Mouse (Mus musculus) embryonic facial prominence, embryonic 14.5 days (tissue): ENCODE measurements around the gene Frmd6. TPM values are rescaled to one million over a fixed set of nuclear protein-coding genes. Genes with fewer than 3 reads are reported as not detected.

Source experiments
- ATAC-seq: fragments of 200-750 bp; cut with Nextera tagmentation; 2 replicates; pipeline ENCODE4 v1.8.0; 2017; ENCODE audit warnings: low read depth, moderate number of reproducible peaks, moderate TSS enrichment
- DNase-seq: peaks from one replicate; pipeline ENCODE4 v3.0.0-alpha.2; 2015; ENCODE audit warnings: low spot score
- H3K27ac ChIP-seq: fragments of 300-500 bp; sonication (generic); replicated peaks from 2 replicates; pipeline ENCODE4 v1.5.1; 2014; ENCODE audit warnings: low read depth, mild to moderate bottlenecking, low read length, moderate library complexity
- H3K27me3 ChIP-seq: fragments of 300-500 bp; sonication (generic); replicated peaks from 2 replicates; pipeline ENCODE4 v1.6.1; 2014; ENCODE audit warnings: low read length; ENCODE audit not compliant: control insufficient read depth, insufficient read depth
- H3K36me3 ChIP-seq: fragments of 300-500 bp; sonication (generic); 2 replicates; pipeline ENCODE4 v1.6.1; 2014; ENCODE audit warnings: low read length, mixed read lengths; ENCODE audit not compliant: control insufficient read depth, insufficient read depth
- H3K4me1 ChIP-seq: fragments of 300-500 bp; sonication (generic); 2 replicates; pipeline ENCODE4 v1.6.1; 2014; ENCODE audit warnings: antibody characterized with exemption, low read length; ENCODE audit not compliant: control insufficient read depth, insufficient read depth
- H3K4me2 ChIP-seq: fragments of 300-500 bp; sonication (generic); 2 replicates; pipeline ENCODE4 v1.6.1; 2014; ENCODE audit warnings: low read depth, mild to moderate bottlenecking, low read length, moderate library complexity, mixed read lengths
- H3K4me3 ChIP-seq: fragments of 300-500 bp; sonication (generic); 2 replicates; pipeline ENCODE4 v1.5.1; 2014; ENCODE audit warnings: low read depth, mild to moderate bottlenecking, low read length
- H3K9ac ChIP-seq: fragments of 300-500 bp; sonication (generic); 2 replicates; pipeline ENCODE4 v1.6.1; 2014; ENCODE audit warnings: low read depth, mild to moderate bottlenecking, low read length, moderate library complexity, mixed read lengths
- H3K9me3 ChIP-seq: fragments of 300-500 bp; sonication (generic); 2 replicates; pipeline ENCODE4 v1.6.1; 2016; ENCODE audit warnings: low read length; ENCODE audit not compliant: control insufficient read depth
- WGBS: fragments of 180-500 bp; shearing (Covaris S2); extraction: QIAGEN DNeasy Blood & Tissue Kit; methylation state at CpG from one replicate; pipeline ENCODE4 v1.1.7; 2014; 5-methylcytosine and 5-hydroxymethylcytosine counted together
- polyA plus RNA-seq: library from polyadenylated mRNA; unstranded; fragments of >200 nt; fragmentation: Nextera tagmentation; extraction: Ambion mirVana; gene quantifications from 2 replicates; pipeline ENCODE4 v1.2.1, GENCODE M21; 2014

Frmd6 gene
- polyA plus RNA-seq, 1 experiment from 2014 or later, result 56.0 TPM

DNA sequence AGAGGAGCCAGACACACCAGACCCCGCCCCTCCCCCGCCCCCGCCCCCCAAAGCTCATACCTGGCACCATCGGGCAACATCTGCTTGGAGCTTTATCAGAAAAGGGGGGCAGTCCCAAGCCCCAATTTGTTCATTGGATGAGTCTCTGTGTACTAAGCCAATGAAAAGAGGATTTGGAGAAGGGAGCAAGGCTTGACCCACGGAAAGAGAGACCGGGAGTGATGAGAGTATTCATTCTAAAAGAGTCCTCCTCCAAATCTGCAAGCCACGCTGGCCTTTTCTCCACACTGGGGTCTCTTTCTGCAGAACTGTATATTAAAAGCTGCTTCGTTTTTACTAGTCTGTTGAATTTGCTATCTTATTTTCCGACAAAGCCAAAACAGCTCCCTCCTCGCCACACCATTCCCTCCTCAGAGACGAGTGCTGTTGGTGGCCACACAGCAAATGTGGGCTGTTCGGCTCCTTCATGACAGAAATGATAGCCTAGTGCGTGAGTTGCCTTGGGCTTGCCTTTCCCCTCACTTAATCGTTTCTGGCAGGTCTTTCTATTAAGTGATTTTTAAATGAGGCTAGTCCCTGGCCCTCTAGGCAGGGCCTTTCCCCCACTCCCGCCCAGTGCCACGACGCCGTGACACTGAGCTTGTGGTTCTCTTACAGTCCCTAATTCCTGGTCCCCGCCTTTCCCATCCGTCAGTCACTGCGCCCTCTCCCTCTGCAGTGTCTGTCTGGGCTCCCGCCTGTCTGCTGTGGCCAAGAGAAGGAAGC, 41.7 kb upstream of the Frmd6 start:
- Histone ChIP-seq H3K9ac (peak overlapping the region; percentile 12), H3K4me3 (peak overlapping the region; percentile 12), H3K27me3 (no peaks in the 10 kb centered on the region), H3K36me3 (no peaks in the 10 kb centered on the region), H3K4me1 (peaks cover 14% of the 10 kb centered on the region; the same call in 1 of the 2 replicates), H3K4me2 (peak overlapping the region; percentile 43), H3K9me3 (no peaks in the 10 kb centered on the region), H3K27ac (peak overlapping the region; percentile 31)
- no peak for DNase-seq
- peak; percentile 67; the same call in 1 of the 2 replicates for ATAC-seq
- 18% methylated on average over 22 of the region's 22 CpGs for WGBS

DNA sequence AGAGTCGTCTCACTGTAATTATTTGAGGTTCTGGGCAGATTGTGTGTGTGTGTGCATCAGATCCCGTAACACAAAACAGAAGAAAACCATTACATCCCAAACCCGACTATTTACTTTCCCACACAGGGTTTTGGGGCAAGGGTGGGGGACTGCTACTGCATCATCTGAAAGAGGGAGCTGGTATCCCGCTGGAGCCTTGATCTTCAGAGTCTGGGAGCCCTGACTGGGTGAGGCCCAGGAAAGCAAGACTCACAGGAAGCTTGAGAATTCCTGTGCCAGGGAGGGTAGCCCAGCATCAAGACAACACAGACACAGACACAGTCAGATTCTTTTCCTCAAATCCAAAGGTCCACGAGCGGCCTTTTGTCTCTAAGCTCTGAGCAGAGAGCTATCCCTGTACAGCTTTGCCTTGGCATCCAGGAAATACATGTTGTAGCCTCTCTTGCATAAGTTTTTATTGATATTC, 41.0 kb upstream of the Frmd6 start:
- H3K9me3 ChIP-seq, result no peaks in the 10 kb centered on the region
- ATAC-seq (peak; percentile 53; the same call in 1 of the 2 replicates), DNase-seq (peak; percentile 68)
- H3K9ac ChIP-seq, result no peak overlapping the region; the same call in 1 of the 2 replicates
- peak overlapping the region; percentile 43 for H3K4me2 ChIP-seq
- no peak overlapping the region for H3K4me3 ChIP-seq
- H3K36me3 ChIP-seq, result no peaks in the 10 kb centered on the region
- WGBS, result 28% methylated on average over 6 of the region's 6 CpGs
- H3K27me3 ChIP-seq, result no peaks in the 10 kb centered on the region
- 0 out of 2 replicates have a peak overlapping the region, but pooled peaks have one; percentile 4 for H3K27ac ChIP-seq
- H3K4me1 ChIP-seq, result peaks cover 14% of the 10 kb centered on the region; the same call in 1 of the 2 replicates

DNA sequence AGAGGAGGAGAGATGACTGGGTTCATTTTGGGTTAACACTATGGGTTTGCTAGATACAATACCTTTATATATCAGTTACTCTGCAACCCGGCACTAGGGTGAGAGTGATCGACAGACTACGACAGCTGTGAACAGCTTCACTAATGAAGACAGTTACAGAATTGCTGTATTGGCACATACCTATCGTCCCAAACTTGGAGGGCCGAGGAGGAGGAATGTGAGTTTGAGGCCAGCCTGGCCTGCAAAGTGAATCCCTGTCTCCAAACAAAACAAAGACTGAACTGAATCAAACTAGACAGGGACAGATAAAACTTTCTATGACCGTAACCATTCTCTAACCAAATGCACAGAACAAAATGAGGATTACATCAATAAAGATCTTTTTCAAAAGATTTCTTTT, 36.0 kb upstream of the Frmd6 start:
- Histone ChIP-seq H3K4me3 (no peak overlapping the region), H3K4me2 (no peak overlapping the region)
- 79% methylated on average over 6 of the region's 6 CpGs for WGBS

DNA sequence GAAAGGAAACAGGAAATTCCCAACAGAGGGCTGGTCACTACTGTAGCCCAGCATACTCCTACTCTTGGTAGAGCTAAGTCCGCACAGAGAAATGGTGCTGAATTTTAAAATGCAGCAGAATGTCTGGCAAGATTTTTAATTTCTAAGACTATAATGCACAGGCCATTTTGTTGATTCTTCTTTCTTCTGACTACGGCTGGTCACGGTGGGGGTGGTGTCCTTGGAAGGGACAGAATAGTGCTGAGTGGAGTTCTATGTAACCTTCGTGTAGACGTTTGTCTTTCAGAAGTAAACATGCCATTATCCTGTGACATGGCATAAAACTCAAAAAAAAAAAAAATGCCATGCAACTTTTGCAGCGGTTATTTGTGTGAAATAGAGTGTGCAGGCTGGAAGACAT, 32.0 kb upstream of the Frmd6 start:
- no peak overlapping the region for H3K4me2 ChIP-seq
- no peak overlapping the region for H3K27ac ChIP-seq
- ATAC-seq (no peak), DNase-seq (no peak)
- no peaks in the 10 kb centered on the region for H3K9me3 ChIP-seq
- H3K4me1 ChIP-seq, result peaks cover 8% of the 10 kb centered on the region
- no peaks in the 10 kb centered on the region for H3K27me3 ChIP-seq
- no peaks in the 10 kb centered on the region for H3K36me3 ChIP-seq
- no peak overlapping the region for H3K4me3 ChIP-seq
- no peak overlapping the region for H3K9ac ChIP-seq
- WGBS, result 83% methylated on average over 6 of the region's 6 CpGs

More for the DNA sequence above, 36.0 kb upstream of the Frmd6 start:
- no peaks in the 10 kb centered on the region for H3K36me3 ChIP-seq
- H3K4me1 ChIP-seq, result peaks cover 4% of the 10 kb centered on the region; the same call in 1 of the 2 replicates
- no peaks in the 10 kb centered on the region for H3K27me3 ChIP-seq
- H3K9me3 ChIP-seq, result no peaks in the 10 kb centered on the region
- H3K9ac ChIP-seq, result no peak overlapping the region
- H3K27ac ChIP-seq, result no peak overlapping the region
- ATAC-seq (no peak), DNase-seq (no peak)

DNA sequence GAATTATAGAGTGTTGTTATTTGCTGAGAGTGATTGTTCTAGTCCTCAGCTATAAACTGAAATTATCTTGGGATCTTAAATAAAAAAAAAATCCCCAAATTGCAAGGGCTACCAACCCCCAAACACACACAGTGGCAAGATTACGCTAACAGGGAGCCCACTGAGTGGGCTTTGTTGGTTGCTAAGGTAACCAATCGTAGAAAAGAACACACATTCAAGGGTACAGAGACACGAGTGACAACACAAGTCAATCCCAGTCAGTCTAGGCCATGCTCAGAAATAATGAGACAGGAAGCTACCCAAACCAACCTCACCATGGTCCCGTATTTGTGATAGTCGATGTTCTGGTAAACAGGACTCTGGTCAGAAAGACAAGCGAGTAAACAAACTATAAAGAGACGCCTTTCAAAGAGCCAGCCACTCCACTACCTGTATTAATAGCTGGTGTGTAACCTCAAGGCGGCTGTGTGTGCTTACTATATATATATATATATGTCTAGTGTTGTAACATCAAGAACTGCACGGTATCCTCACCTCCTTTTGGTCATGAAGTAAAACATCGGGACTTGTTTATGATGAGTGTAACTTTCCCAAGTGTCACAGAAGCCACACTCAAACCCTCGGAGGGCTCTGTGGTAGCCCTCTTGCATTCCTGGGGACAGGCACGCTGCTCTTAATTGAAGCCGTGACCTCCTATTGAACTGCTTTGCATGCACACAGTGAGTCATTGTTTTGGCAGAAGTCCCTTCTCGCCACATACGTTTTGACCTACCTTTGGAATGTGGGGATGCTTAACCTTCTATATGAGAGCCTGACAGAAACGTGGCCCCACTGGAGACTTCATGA, 30.5 kb upstream of the Frmd6 start:
- no peak overlapping the region for H3K27ac ChIP-seq
- 44% methylated on average over 16 of the region's 16 CpGs for WGBS

DNA sequence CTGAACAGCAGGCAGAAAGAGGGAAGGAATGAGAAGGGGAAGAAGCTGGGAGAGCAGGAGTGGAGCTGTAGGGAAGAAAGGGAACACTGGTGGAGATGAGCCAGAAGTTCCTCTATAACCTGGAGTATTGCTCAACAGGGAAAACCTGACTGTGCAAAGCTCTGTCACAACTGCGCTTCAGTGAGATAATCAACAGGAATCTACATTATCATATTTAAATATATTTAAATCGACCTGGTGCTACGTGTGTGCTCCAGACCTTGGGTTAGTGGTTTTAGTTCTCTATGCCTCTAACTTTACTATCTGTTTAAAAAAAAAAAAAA, 30.0 kb upstream of the Frmd6 start:
- no peak overlapping the region for H3K27ac ChIP-seq
- peaks cover 20% of the 10 kb centered on the region for H3K4me1 ChIP-seq
- H3K27me3 ChIP-seq, result no peaks in the 10 kb centered on the region
- WGBS, result 80% methylated on average over 3 of the region's 3 CpGs
- no peaks in the 10 kb centered on the region for H3K9me3 ChIP-seq
- DNase-seq, result no peak
- H3K4me3 ChIP-seq, result no peak overlapping the region
- no peak overlapping the region for H3K9ac ChIP-seq
- H3K36me3 ChIP-seq, result no peaks in the 10 kb centered on the region
- H3K4me2 ChIP-seq, result no peak overlapping the region
- ATAC-seq, result no peak

More for the DNA sequence above, 30.5 kb upstream of the Frmd6 start:
- DNase-seq, result peak; percentile 79
- Histone ChIP-seq H3K4me2 (no peak overlapping the region), H3K4me1 (peaks cover 20% of the 10 kb centered on the region), H3K4me3 (no peak overlapping the region), H3K36me3 (no peaks in the 10 kb centered on the region), H3K9me3 (no peaks in the 10 kb centered on the region), H3K27me3 (no peaks in the 10 kb centered on the region), H3K9ac (no peak overlapping the region)
- peak; percentile 41; the same call in 1 of the 2 replicates for ATAC-seq

DNA sequence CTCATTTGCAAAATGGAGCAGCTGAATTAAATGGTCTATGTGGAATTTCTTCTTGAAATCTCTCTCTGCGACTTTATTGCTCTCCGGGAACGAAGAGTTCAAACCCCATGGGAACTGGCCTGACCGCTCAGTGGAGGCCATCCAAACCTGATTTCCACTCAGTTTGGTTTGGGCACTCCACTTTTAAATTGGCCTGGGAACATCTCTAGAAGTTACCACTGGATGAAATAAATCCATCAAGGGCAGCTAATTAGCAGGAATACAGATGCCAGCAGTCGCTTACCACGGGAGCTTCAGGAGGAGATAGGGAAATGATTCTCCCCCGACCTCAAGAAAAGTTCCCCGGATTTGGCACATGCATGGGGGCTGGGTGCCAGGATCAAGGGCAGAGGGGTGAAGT, 26.8 kb upstream of the Frmd6 start:
- Histone ChIP-seq H3K27ac (no peak overlapping the region), H3K4me2 (no peak overlapping the region), H3K9ac (no peak overlapping the region), H3K9me3 (no peaks in the 10 kb centered on the region), H3K4me1 (peaks cover 20% of the 10 kb centered on the region), H3K36me3 (no peaks in the 10 kb centered on the region), H3K4me3 (no peak overlapping the region), H3K27me3 (no peaks in the 10 kb centered on the region)
- 65% methylated on average over 8 of the region's 8 CpGs for WGBS
- no peak for ATAC-seq
- DNase-seq, result no peak

DNA sequence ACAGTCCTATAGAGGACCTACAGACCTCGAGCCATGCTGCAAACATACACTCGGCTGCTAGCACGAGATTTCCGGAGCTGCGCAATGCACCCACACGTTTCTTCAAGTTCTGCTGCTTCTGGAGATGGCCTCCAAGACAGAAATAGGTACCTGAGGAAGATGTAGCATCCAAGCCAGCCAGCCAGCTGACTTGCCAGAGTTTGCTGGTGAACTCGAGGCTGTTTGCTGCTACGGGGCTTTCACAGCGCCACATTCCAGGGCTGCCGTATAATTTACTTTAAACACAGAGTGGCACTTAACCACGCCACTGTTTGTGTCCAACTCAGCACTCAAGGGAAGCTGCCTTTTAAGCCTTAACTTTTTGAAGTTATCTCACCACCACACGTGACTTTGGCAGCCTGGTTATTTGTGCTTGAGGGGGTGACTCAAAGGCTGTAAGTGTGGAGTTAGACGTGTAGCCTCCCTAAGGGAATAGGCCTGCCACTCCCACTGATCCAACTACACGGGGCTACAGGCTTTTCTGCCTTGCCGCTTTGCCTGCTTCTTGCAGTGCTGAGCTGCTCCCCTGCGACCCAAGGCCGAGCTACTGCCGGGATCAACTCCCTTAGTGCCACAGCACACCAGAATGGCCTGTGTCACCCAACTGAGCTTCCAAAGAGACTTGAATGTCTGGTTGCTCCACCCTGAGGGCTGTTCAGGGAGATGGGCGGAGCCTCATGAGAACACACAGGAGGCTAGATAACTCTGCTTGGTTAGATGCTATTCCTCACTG, 25.9 kb upstream of the Frmd6 start:
- H3K9me3 ChIP-seq, result no peaks in the 10 kb centered on the region
- DNase-seq (peak; percentile 74), ATAC-seq (peak; percentile 73)
- no peak overlapping the region for H3K4me3 ChIP-seq
- no peaks in the 10 kb centered on the region for H3K36me3 ChIP-seq
- H3K9ac ChIP-seq, result peak overlapping the region; percentile 34; the same call in 1 of the 2 replicates
- peaks cover 20% of the 10 kb centered on the region for H3K4me1 ChIP-seq
- 36% methylated on average over 19 of the region's 19 CpGs for WGBS
- H3K27me3 ChIP-seq, result no peaks in the 10 kb centered on the region
- H3K4me2 ChIP-seq, result peak overlapping the region; percentile 39
- peak overlapping the region; percentile 30 for H3K27ac ChIP-seq
